Mouse (Mus musculus): Measurements from ENCODE around the gene Polm. TPM values are rescaled to one million over a fixed set of nuclear protein-coding genes. Genes with fewer than 3 reads are reported as not detected.

Gene Polm
- polyA plus RNA-seq (2015; fragmentation: Nextera tagmentation; extraction: Ambion mirVana): 1.9 and 2.0 TPM in 2 replicates

GRCm38 (mm10) chr11:5837251-5838246 lies at the start of gene Polm:
Polm (minus strand) TSS chr11:5838016.
- Histone ChIP-seq H3K27me3 (ENCODE audit: control insufficient read depth, insufficient read depth, low read depth, low read length) (no peaks in the 10 kb centered on the region), H3K4me1 (ENCODE audit: control insufficient read depth, low read depth, low read length) (peaks cover 6% of the 10 kb centered on the region; the same call in 1 of the 2 replicates), H3K4me2 (ENCODE audit: low read depth, low read length) (peak within 1 kb of the TSS; percentile 96), H3K36me3 (ENCODE audit: control insufficient read depth, insufficient read depth) (no peaks in the 10 kb centered on the region; the same call in 1 of the 2 replicates), H3K27ac (ENCODE audit: low read length) (peak within 1 kb of the TSS; percentile 77), H3K4me3 (ENCODE audit: low read depth, low read length) (peak within 1 kb of the TSS; percentile 68), H3K9ac (ENCODE audit: low read depth, low read length) (peak within 1 kb of the TSS; percentile 69), H3K9me3 (replicated peaks; ENCODE audit: control insufficient read depth, low read length) (no peaks in the 10 kb centered on the region)
- peak; percentile 95 for ATAC-seq (ENCODE audit: low read depth)
- under 1% methylated on average over 62 of the region's 63 CpGs for WGBS (ENCODE audit: insufficient replicate concordance)

DNA sequence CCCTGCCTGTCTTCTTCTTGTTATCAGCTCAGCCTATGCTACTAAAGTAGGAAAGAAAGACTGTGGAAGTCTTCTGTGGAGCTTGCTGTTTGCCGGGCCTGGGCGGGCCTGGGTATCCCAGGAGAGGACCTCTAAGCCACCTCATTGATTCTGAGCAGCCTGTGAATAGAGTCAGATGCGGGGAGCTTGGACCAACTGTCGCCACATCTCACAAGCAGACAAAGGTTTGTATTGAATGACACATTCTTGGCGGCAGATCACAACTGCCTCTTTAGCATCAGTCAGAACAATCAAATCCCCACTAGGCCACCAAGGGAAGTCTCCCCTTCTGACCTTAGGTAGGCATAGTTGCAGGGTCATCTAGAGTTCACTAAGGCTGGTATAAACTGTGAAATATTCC lies 49.4 kb upstream of the Polm start:
- Histone ChIP-seq H3K4me2 (ENCODE audit: low read depth, low read length) (no peak overlapping the region), H3K4me1 (ENCODE audit: control insufficient read depth, low read depth, low read length) (peaks cover 5% of the 10 kb centered on the region), H3K4me3 (ENCODE audit: low read depth, low read length) (no peak overlapping the region), H3K9ac (ENCODE audit: low read depth, low read length) (no peak overlapping the region), H3K27ac (ENCODE audit: low read length) (no peak overlapping the region), H3K27me3 (ENCODE audit: control insufficient read depth, insufficient read depth, low read depth, low read length) (no peaks in the 10 kb centered on the region), H3K36me3 (ENCODE audit: control insufficient read depth, insufficient read depth) (no peaks in the 10 kb centered on the region), H3K9me3 (replicated peaks; ENCODE audit: control insufficient read depth, low read length) (no peaks in the 10 kb centered on the region)
- 65% methylated on average over 5 of the region's 5 CpGs for WGBS (ENCODE audit: insufficient replicate concordance)
- no peak for ATAC-seq (ENCODE audit: low read depth)

DNA sequence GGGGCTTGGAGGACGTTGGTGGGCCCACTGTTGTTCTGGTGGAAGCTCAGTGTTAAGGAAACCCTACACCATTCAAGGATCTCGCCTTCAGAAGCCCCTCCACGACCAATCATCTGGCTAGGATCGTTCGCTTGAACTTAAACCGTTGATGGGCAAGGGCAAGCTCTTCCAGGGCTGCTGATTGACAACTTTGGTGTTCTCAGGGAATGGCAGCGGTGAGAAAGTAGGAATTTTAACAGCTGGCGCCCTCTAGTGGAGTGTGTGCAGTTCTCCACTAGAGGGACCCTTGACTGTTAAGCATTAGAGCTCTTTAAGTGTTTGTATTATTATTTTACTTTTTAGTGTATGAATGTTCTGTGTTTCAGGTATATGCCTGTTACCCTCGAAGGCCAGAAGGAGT lies 48.4 kb upstream of the Polm start:
- Histone ChIP-seq H3K27ac (ENCODE audit: low read length) (no peak overlapping the region), H3K36me3 (ENCODE audit: control insufficient read depth, insufficient read depth) (no peaks in the 10 kb centered on the region), H3K4me1 (ENCODE audit: control insufficient read depth, low read depth, low read length) (no peaks in the 10 kb centered on the region; the same call in 1 of the 2 replicates), H3K4me3 (ENCODE audit: low read depth, low read length) (no peak overlapping the region), H3K9me3 (replicated peaks; ENCODE audit: control insufficient read depth, low read length) (no peaks in the 10 kb centered on the region), H3K27me3 (ENCODE audit: control insufficient read depth, insufficient read depth, low read depth, low read length) (no peaks in the 10 kb centered on the region), H3K9ac (ENCODE audit: low read depth, low read length) (no peak overlapping the region), H3K4me2 (ENCODE audit: low read depth, low read length) (no peak overlapping the region)
- WGBS (ENCODE audit: insufficient replicate concordance): 14% methylated on average over 9 of the region's 9 CpGs
- no peak for ATAC-seq (ENCODE audit: low read depth)

- peaks cover 9% of the 10 kb centered on the region for H3K4me1 ChIP-seq (ENCODE audit: control insufficient read depth, low read depth, low read length)
- H3K9ac ChIP-seq (ENCODE audit: low read depth, low read length): no peak overlapping the region
- H3K27me3 ChIP-seq (ENCODE audit: control insufficient read depth, insufficient read depth, low read depth, low read length): no peaks in the 10 kb centered on the region
- no peak overlapping the region for H3K4me2 ChIP-seq (ENCODE audit: low read depth, low read length)
- no peak overlapping the region for H3K27ac ChIP-seq (ENCODE audit: low read length)
- ATAC-seq (ENCODE audit: low read depth): no peak
- WGBS (ENCODE audit: insufficient replicate concordance): 23% methylated on average over 8 of the region's 8 CpGs
- no peaks in the 10 kb centered on the region for H3K36me3 ChIP-seq (ENCODE audit: control insufficient read depth, insufficient read depth)
- no peaks in the 10 kb centered on the region for H3K9me3 ChIP-seq (replicated peaks; ENCODE audit: control insufficient read depth, low read length)
- H3K4me3 ChIP-seq (ENCODE audit: low read depth, low read length): no peak overlapping the region
These were observed 44.7 kb upstream of the Polm start for GRCm38 (mm10) chr11:5882518-5882917.

DNA sequence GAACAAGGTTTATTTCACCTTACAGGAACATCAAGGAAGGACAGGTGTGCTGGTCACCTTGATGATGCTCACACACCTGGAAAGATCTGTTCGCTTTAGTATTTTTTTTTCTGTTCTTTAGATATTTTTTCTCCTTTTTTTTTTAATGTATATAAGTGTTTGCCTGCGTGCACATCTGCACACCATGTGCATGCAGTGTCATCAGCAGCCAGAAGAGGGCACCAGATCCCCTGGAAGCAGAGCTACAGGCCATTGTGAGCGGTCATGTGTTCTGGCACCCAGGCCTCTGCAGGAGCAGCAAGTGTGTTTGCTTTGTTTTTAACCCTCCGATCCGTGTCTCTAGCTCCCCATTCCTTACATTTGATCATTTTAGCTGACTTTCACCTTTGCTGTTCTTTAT lies 42.1 kb upstream of the Polm start:
- WGBS (ENCODE audit: insufficient replicate concordance): 57% methylated on average over 5 of the region's 5 CpGs
- no peaks in the 10 kb centered on the region for H3K36me3 ChIP-seq (ENCODE audit: control insufficient read depth, insufficient read depth)

DNA sequence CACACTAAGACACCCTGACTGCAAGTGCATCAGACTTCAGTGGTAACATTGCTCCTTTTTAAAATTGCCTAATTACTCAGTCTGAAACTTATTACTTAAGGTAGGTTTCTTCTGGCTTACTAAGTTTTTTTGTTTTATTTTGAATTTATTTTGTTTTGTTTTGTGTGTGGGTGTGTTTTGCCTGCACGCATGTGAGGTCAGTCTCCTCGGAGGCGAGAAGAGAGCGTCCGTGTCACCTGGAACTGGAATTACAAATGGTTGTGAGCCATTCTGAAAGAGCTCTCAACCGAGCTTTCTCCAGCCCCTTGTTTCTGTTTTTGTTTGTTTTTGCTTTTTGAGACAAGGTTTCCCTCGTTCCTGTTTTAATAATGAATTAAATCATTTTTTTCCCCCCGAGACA lies 40.8 kb upstream of the Polm start:
- Histone ChIP-seq H3K9ac (ENCODE audit: low read depth, low read length) (peak overlapping the region; percentile 63; the same call in 1 of the 2 replicates), H3K27me3 (ENCODE audit: control insufficient read depth, insufficient read depth, low read depth, low read length) (no peaks in the 10 kb centered on the region), H3K4me1 (ENCODE audit: control insufficient read depth, low read depth, low read length) (peaks cover 20% of the 10 kb centered on the region), H3K27ac (ENCODE audit: low read length) (peak overlapping the region; percentile 70), H3K9me3 (replicated peaks; ENCODE audit: control insufficient read depth, low read length) (no peaks in the 10 kb centered on the region), H3K36me3 (ENCODE audit: control insufficient read depth, insufficient read depth) (peaks cover 7% of the 10 kb centered on the region), H3K4me3 (ENCODE audit: low read depth, low read length) (peak overlapping the region; percentile 79), H3K4me2 (ENCODE audit: low read depth, low read length) (peak overlapping the region; percentile 81)
- ATAC-seq (ENCODE audit: low read depth): no peak; the same call in 1 of the 2 replicates
- 44% methylated on average over 8 of the region's 8 CpGs for WGBS (ENCODE audit: insufficient replicate concordance)

More for the DNA sequence above, 42.1 kb upstream of the Polm start:
- Histone ChIP-seq H3K4me3 (ENCODE audit: low read depth, low read length) (no peak overlapping the region), H3K27me3 (ENCODE audit: control insufficient read depth, insufficient read depth, low read depth, low read length) (no peaks in the 10 kb centered on the region), H3K4me1 (ENCODE audit: control insufficient read depth, low read depth, low read length) (peaks cover 20% of the 10 kb centered on the region), H3K27ac (ENCODE audit: low read length) (no peak overlapping the region), H3K9ac (ENCODE audit: low read depth, low read length) (no peak overlapping the region), H3K4me2 (ENCODE audit: low read depth, low read length) (no peak overlapping the region), H3K9me3 (replicated peaks; ENCODE audit: control insufficient read depth, low read length) (no peaks in the 10 kb centered on the region)
- no peak for ATAC-seq (ENCODE audit: low read depth)

DNA sequence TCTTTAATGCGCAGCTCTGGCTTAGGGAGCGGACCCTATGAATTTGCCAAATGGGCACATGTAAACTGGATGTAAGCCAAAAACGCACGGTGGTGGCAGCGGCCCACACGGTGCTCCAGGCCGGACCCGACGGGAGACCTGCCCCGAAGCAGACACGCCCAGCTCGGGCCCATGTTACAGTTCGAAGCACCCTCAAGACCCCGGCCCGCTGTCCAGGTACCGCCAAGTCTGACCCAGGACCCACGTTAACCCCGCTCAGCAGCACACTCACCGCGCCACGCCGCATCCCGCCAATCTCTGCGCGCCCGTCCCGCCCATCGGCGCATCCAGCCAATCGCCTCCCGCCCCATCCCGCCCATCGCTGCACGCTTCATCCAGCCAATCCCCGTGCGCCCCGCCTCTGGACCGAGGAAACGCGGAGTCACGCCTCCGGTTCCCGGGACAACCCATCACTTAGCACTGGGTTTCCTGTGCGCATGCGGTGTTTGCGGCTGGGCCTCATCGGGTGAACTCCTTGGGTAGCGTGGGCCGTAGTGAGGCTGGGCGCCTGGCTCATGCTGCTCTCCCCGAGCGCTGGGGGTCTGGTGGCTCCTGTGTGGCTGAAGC lies 40.2 kb upstream of the Polm start, which contains the start of gene Pold2:
Pold2 (minus strand) TSS at position 372 of the 606 bp plus-strand sequence.
- no peaks in the 10 kb centered on the region for H3K9me3 ChIP-seq (replicated peaks; ENCODE audit: control insufficient read depth, low read length)
- WGBS (ENCODE audit: insufficient replicate concordance): under 1% methylated on average over 50 of the region's 52 CpGs
- ATAC-seq (ENCODE audit: low read depth): peak; percentile 99
- H3K36me3 ChIP-seq (ENCODE audit: control insufficient read depth, insufficient read depth): peaks cover 10% of the 10 kb centered on the region
- H3K27me3 ChIP-seq (ENCODE audit: control insufficient read depth, insufficient read depth, low read depth, low read length): no peaks in the 10 kb centered on the region
- peak within 1 kb of the TSS; percentile 75 for H3K9ac ChIP-seq (ENCODE audit: low read depth, low read length)
- H3K27ac ChIP-seq (ENCODE audit: low read length): peak within 1 kb of the TSS; percentile 70
- H3K4me1 ChIP-seq (ENCODE audit: control insufficient read depth, low read depth, low read length): peaks cover 20% of the 10 kb centered on the region
- H3K4me3 ChIP-seq (ENCODE audit: low read depth, low read length): peak within 1 kb of the TSS; percentile 79
- H3K4me2 ChIP-seq (ENCODE audit: low read depth, low read length): peak within 1 kb of the TSS; percentile 90

- Histone ChIP-seq H3K27me3 (ENCODE audit: control insufficient read depth, insufficient read depth, low read depth, low read length) (no peaks in the 10 kb centered on the region), H3K27ac (ENCODE audit: low read length) (no peak overlapping the region), H3K4me1 (ENCODE audit: control insufficient read depth, low read depth, low read length) (peaks cover 20% of the 10 kb centered on the region), H3K4me3 (ENCODE audit: low read depth, low read length) (peak overlapping the region; percentile 79), H3K9ac (ENCODE audit: low read depth, low read length) (peak overlapping the region; percentile 75), H3K4me2 (ENCODE audit: low read depth, low read length) (peak overlapping the region; percentile 90), H3K9me3 (replicated peaks; ENCODE audit: control insufficient read depth, low read length) (no peaks in the 10 kb centered on the region), H3K36me3 (ENCODE audit: control insufficient read depth, insufficient read depth) (peaks cover 15% of the 10 kb centered on the region)
- ATAC-seq (ENCODE audit: low read depth): no peak
- WGBS (ENCODE audit: insufficient replicate concordance): under 1% methylated on average over 5 of the region's 5 CpGs
These were observed 39.6 kb upstream of the Polm start for GRCm38 (mm10) chr11:5877421-5877820.

Data from liver, embryonic 16.5 days (tissue).